Mouse (Mus musculus): ENCODE measurements around the gene Avl9. TPM values are rescaled to one million over a fixed set of nuclear protein-coding genes. Genes with fewer than 3 reads are reported as not detected.

Gene Avl9
- 27.4 and 31.1 TPM in 2 replicates for polyA plus RNA-seq (2014; fragmentation: Nextera tagmentation; extraction: Ambion mirVana)

- Histone ChIP-seq H3K27me3 (ENCODE audit: control insufficient read depth, insufficient read depth, low read length) (no peaks in the 10 kb centered on the region), H3K36me3 (ENCODE audit: control insufficient read depth, insufficient read depth, low read length) (no peaks in the 10 kb centered on the region), H3K4me2 (peak within 1 kb of the TSS; percentile 60), H3K4me3 (ENCODE audit: low read depth, low read length) (peak within 1 kb of the TSS; percentile 70), H3K9me3 (ENCODE audit: control insufficient read depth, low read length) (no peaks in the 10 kb centered on the region), H3K4me1 (ENCODE audit: control insufficient read depth, insufficient read depth, low read length) (0 out of 2 replicates have a peak, but pooled peaks cover 5% of the 10 kb centered on the region), H3K27ac (ENCODE audit: low read depth, low read length) (peak within 1 kb of the TSS; percentile 84), H3K9ac (ENCODE audit: low read length) (peak within 1 kb of the TSS; percentile 81)
- DNase-seq (ENCODE audit: low spot score, missing footprints) (peak; percentile 100), ATAC-seq (ENCODE audit: low FRiP score) (peak; percentile 98)
- WGBS, result under 1% methylated on average over 64 of the region's 64 CpGs
Measured at GRCm38 (mm10) chr6:56714574-56715269, at the start of gene Avl9. Gene Avl9, plus strand, starts transcription at chr6:56714899.

GRCm38 (mm10) chr6:56688238-56688637, 26.5 kb upstream of the Avl9 start:
- no peaks in the 10 kb centered on the region for H3K4me1 ChIP-seq (ENCODE audit: control insufficient read depth, insufficient read depth, low read length)
- 93% methylated on average over 3 of the region's 3 CpGs for WGBS
- no peaks in the 10 kb centered on the region for H3K27me3 ChIP-seq (ENCODE audit: control insufficient read depth, insufficient read depth, low read length)

GRCm38 (mm10) chr6:56691205-56691604, 23.5 kb upstream of the Avl9 start:
- 4% methylated on average over 2 of the region's 2 CpGs for WGBS
- no peaks in the 10 kb centered on the region for H3K36me3 ChIP-seq (ENCODE audit: control insufficient read depth, insufficient read depth, low read length)
- H3K9me3 ChIP-seq (ENCODE audit: control insufficient read depth, low read length), result no peaks in the 10 kb centered on the region
- ATAC-seq (ENCODE audit: low FRiP score) (peak; percentile 52), DNase-seq (ENCODE audit: low spot score, missing footprints) (peak; percentile 97)
- no peak overlapping the region for H3K4me3 ChIP-seq (ENCODE audit: low read depth, low read length)
- no peak overlapping the region for H3K27ac ChIP-seq (ENCODE audit: low read depth, low read length)
- H3K27me3 ChIP-seq (ENCODE audit: control insufficient read depth, insufficient read depth, low read length), result no peaks in the 10 kb centered on the region
- no peaks in the 10 kb centered on the region for H3K4me1 ChIP-seq (ENCODE audit: control insufficient read depth, insufficient read depth, low read length)
- H3K9ac ChIP-seq (ENCODE audit: low read length), result no peak overlapping the region
- no peak overlapping the region for H3K4me2 ChIP-seq

More at GRCm38 (mm10) chr6:56688238-56688637, 26.5 kb upstream of the Avl9 start:
- Histone ChIP-seq H3K27ac (ENCODE audit: low read depth, low read length) (no peak overlapping the region), H3K9me3 (ENCODE audit: control insufficient read depth, low read length) (no peaks in the 10 kb centered on the region), H3K4me2 (no peak overlapping the region), H3K4me3 (ENCODE audit: low read depth, low read length) (no peak overlapping the region), H3K36me3 (ENCODE audit: control insufficient read depth, insufficient read depth, low read length) (no peaks in the 10 kb centered on the region), H3K9ac (ENCODE audit: low read length) (no peak overlapping the region)
- ATAC-seq (ENCODE audit: low FRiP score) (no peak), DNase-seq (ENCODE audit: low spot score, missing footprints) (no peak)

GRCm38 (mm10) chr6:56692445-56692844, 22.3 kb upstream of the Avl9 start:
- ATAC-seq (ENCODE audit: low FRiP score) (no peak), DNase-seq (ENCODE audit: low spot score, missing footprints) (no peak)
- H3K9me3 ChIP-seq (ENCODE audit: control insufficient read depth, low read length), result no peaks in the 10 kb centered on the region
- H3K27ac ChIP-seq (ENCODE audit: low read depth, low read length), result no peak overlapping the region
- 78% methylated on average over 4 of the region's 4 CpGs for WGBS
- H3K4me1 ChIP-seq (ENCODE audit: control insufficient read depth, insufficient read depth, low read length), result no peaks in the 10 kb centered on the region
- no peaks in the 10 kb centered on the region for H3K27me3 ChIP-seq (ENCODE audit: control insufficient read depth, insufficient read depth, low read length)
- H3K36me3 ChIP-seq (ENCODE audit: control insufficient read depth, insufficient read depth, low read length), result no peaks in the 10 kb centered on the region
- H3K9ac ChIP-seq (ENCODE audit: low read length), result no peak overlapping the region
- H3K4me2 ChIP-seq, result no peak overlapping the region
- H3K4me3 ChIP-seq (ENCODE audit: low read depth, low read length), result no peak overlapping the region

GRCm38 (mm10) chr6:56703931-56704900, 10.5 kb upstream of the Avl9 start, which contains the start of gene Lsm5:
Gene Lsm5, minus strand, starts transcription at chr6:56704710.
- 1% methylated on average over 46 of the region's 46 CpGs for WGBS
- H3K9me3 ChIP-seq (ENCODE audit: control insufficient read depth, low read length), result no peaks in the 10 kb centered on the region
- peak within 1 kb of the TSS; percentile 51 for H3K9ac ChIP-seq (ENCODE audit: low read length)
- no peaks in the 10 kb centered on the region for H3K27me3 ChIP-seq (ENCODE audit: control insufficient read depth, insufficient read depth, low read length)
- peaks cover 3% of the 10 kb centered on the region; the same call in 1 of the 2 replicates for H3K4me1 ChIP-seq (ENCODE audit: control insufficient read depth, insufficient read depth, low read length)
- H3K27ac ChIP-seq (ENCODE audit: low read depth, low read length), result no peak within 1 kb of the TSS
- peak within 1 kb of the TSS; percentile 75 for H3K4me3 ChIP-seq (ENCODE audit: low read depth, low read length)
- DNase-seq (ENCODE audit: low spot score, missing footprints) (peak; percentile 99), ATAC-seq (ENCODE audit: low FRiP score) (peak; percentile 93)
- H3K36me3 ChIP-seq (ENCODE audit: control insufficient read depth, insufficient read depth, low read length), result no peaks in the 10 kb centered on the region
- H3K4me2 ChIP-seq, result peak within 1 kb of the TSS; percentile 55

GRCm38 (mm10) chr6:56714186-56714573, 519 bp upstream of the Avl9 start:
- H3K4me3 ChIP-seq (ENCODE audit: low read depth, low read length), result peak overlapping the region; percentile 70
- 50% methylated on average over 7 of the region's 7 CpGs for WGBS
- DNase-seq (ENCODE audit: low spot score, missing footprints), result no peak

GRCm38 (mm10) chr6:56715270-56715666, 569 bp downstream of the Avl9 start:
- DNase-seq (ENCODE audit: low spot score, missing footprints), result peak; percentile 98
- Histone ChIP-seq H3K36me3 (ENCODE audit: control insufficient read depth, insufficient read depth, low read length) (no peaks in the 10 kb centered on the region), H3K9ac (ENCODE audit: low read length) (peak overlapping the region; percentile 81), H3K4me1 (ENCODE audit: control insufficient read depth, insufficient read depth, low read length) (0 out of 2 replicates have a peak, but pooled peaks cover 5% of the 10 kb centered on the region), H3K4me2 (peak overlapping the region; percentile 60), H3K27me3 (ENCODE audit: control insufficient read depth, insufficient read depth, low read length) (no peaks in the 10 kb centered on the region), H3K27ac (ENCODE audit: low read depth, low read length) (peak overlapping the region; percentile 84), H3K9me3 (ENCODE audit: control insufficient read depth, low read length) (no peaks in the 10 kb centered on the region), H3K4me3 (ENCODE audit: low read depth, low read length) (peak overlapping the region; percentile 70)
- WGBS, result under 1% methylated on average over 25 of the region's 25 CpGs
- no peak; the same call in 1 of the 2 replicates for ATAC-seq (ENCODE audit: low FRiP score)

More at GRCm38 (mm10) chr6:56714186-56714573, 519 bp upstream of the Avl9 start:
- no peaks in the 10 kb centered on the region for H3K27me3 ChIP-seq (ENCODE audit: control insufficient read depth, insufficient read depth, low read length)
- no peaks in the 10 kb centered on the region for H3K36me3 ChIP-seq (ENCODE audit: control insufficient read depth, insufficient read depth, low read length)
- H3K27ac ChIP-seq (ENCODE audit: low read depth, low read length), result no peak overlapping the region
- H3K9me3 ChIP-seq (ENCODE audit: control insufficient read depth, low read length), result no peaks in the 10 kb centered on the region
- H3K4me2 ChIP-seq, result peak overlapping the region; percentile 17; the same call in 1 of the 2 replicates
- H3K9ac ChIP-seq (ENCODE audit: low read length), result no peak overlapping the region
- 0 out of 2 replicates have a peak, but pooled peaks cover 5% of the 10 kb centered on the region for H3K4me1 ChIP-seq (ENCODE audit: control insufficient read depth, insufficient read depth, low read length)
- ATAC-seq (ENCODE audit: low FRiP score), result no peak

- no peaks in the 10 kb centered on the region for H3K27me3 ChIP-seq (ENCODE audit: control insufficient read depth, insufficient read depth, low read length)
- 90% methylated on average over 1 of the region's 1 CpGs for WGBS
- H3K27ac ChIP-seq (ENCODE audit: low read depth, low read length), result no peak overlapping the region
- no peak for DNase-seq (ENCODE audit: low spot score, missing footprints)
- no peak overlapping the region for H3K4me3 ChIP-seq (ENCODE audit: low read depth, low read length)
- H3K36me3 ChIP-seq (ENCODE audit: control insufficient read depth, insufficient read depth, low read length), result no peaks in the 10 kb centered on the region
- no peaks in the 10 kb centered on the region for H3K9me3 ChIP-seq (ENCODE audit: control insufficient read depth, low read length)
- ATAC-seq (ENCODE audit: low FRiP score), result no peak
- H3K4me2 ChIP-seq, result no peak overlapping the region
- H3K4me1 ChIP-seq (ENCODE audit: control insufficient read depth, insufficient read depth, low read length), result 0 out of 2 replicates have a peak, but pooled peaks cover 5% of the 10 kb centered on the region
- no peak overlapping the region for H3K9ac ChIP-seq (ENCODE audit: low read length)
Measured at GRCm38 (mm10) chr6:56719071-56719470, 4.4 kb downstream of the Avl9 start.
